Mouse (Mus musculus) brain, embryonic 14.5 days (tissue): ENCODE data around the gene Swi5. TPM values are rescaled to one million over a fixed set of nuclear protein-coding genes. Genes with fewer than 3 reads are reported as not detected.

Source experiments
- DNase-seq: peaks from one replicate; pipeline ENCODE4 v3.0.0-alpha.2; 2011; ENCODE audit warnings: low read depth
- CTCF ChIP-seq: fragments of 200-500 bp; IDR thresholded peaks from 2 replicates; pipeline ENCODE4 v1.5.1; 2012; ENCODE audit warnings: inconsistent platforms, mild to moderate bottlenecking, moderate library complexity, borderline replicate concordance; ENCODE audit not compliant: insufficient read depth, insufficient read length; ENCODE audit errors: extremely low read depth
- POLR2A ChIP-seq: fragments of 200-500 bp; IDR thresholded peaks from 2 replicates; pipeline ENCODE4 v1.6.1; 2012; ENCODE audit warnings: mild to moderate bottlenecking, inconsistent platforms, borderline replicate concordance; ENCODE audit not compliant: poor library complexity, insufficient read depth, insufficient read length, severe bottlenecking; ENCODE audit errors: extremely low read depth
- polyA plus RNA-seq: library from polyadenylated mRNA; depleted of rRNA; stranded (reverse); fragments of >200 nt; gene quantifications from 2 replicates; pipeline ENCODE4 v1.2.3, GENCODE M21; 2012

Gene Swi5
- polyA plus RNA-seq, 1 experiment: 296 TPM

- DNase-seq: no peak
- TF ChIP-seq POLR2A (no peak), CTCF (no peak)
Observed at GRCm38 (mm10) chr2:32288371-32288931, 576 bp upstream of the Swi5 start.

GRCm38 (mm10) chr2:32287334-32287840 is 488 bp downstream of the Swi5 start, which contains the start of gene Golga2:
TSS of gene Golga2 (plus strand) at chr2:32287384.
- no peak for TF ChIP-seq POLR2A
- TF ChIP-seq CTCF: no peak
- no peak for DNase-seq

- no peak for TF ChIP-seq CTCF
- no peak for TF ChIP-seq POLR2A
- no peak for DNase-seq
Observed at GRCm38 (mm10) chr2:32283986-32284385, 3.9 kb downstream of the Swi5 start.

DNA sequence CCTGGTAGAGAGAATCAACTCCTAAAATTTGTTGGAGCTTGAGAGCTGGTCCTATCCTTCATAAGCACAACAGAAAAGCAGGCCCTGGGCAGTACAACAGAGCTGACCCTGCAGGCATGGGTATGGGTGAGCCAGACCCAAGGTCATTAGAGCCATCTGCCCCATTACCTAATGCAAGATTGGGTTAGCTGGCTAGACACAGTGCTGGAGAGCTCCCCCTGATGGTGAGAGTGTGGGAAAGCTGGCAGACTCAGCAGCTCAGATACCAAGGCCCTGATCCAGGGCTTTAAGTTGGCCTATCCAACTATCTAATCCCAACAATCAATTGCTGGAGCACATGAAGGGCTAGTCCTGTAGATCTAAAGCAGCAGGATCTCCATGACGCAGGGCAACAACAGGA is 5.1 kb downstream of the Swi5 start:
- no peak for TF ChIP-seq POLR2A
- TF ChIP-seq CTCF: peak; percentile 62; the same call in 1 of the 2 replicates
- DNase-seq: peak; percentile 36

DNA sequence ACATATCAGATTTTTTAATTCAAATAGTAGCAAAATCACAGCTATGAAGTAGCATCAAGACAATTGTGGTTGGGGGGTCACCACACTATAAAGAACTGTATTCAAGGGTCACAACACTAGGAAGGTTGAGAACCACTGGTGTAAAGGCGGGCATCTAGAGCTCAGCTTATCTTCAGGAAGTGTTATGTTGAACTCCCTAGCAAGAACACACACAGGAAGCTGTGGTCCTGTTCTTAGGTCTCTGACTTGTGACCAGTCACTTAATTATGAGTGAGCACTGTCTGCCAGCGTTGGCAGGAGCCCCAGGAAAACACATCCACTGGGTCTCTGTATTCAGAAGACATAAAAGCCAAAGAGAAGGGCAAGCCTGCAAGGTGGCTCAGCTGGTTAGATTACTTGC is 5.6 kb downstream of the Swi5 start:
- TF ChIP-seq POLR2A (no peak), CTCF (no peak)
- no peak for DNase-seq

- no peak for DNase-seq
- TF ChIP-seq CTCF (no peak), POLR2A (no peak)
Observed at GRCm38 (mm10) chr2:32275823-32276222, 12.1 kb downstream of the Swi5 start.

- DNase-seq: peak; percentile 34
- TF ChIP-seq CTCF (peak; percentile 38; the same call in 1 of the 2 replicates), POLR2A (no peak)
Observed at GRCm38 (mm10) chr2:32260635-32261034, 27.2 kb downstream of the Swi5 start.

DNA sequence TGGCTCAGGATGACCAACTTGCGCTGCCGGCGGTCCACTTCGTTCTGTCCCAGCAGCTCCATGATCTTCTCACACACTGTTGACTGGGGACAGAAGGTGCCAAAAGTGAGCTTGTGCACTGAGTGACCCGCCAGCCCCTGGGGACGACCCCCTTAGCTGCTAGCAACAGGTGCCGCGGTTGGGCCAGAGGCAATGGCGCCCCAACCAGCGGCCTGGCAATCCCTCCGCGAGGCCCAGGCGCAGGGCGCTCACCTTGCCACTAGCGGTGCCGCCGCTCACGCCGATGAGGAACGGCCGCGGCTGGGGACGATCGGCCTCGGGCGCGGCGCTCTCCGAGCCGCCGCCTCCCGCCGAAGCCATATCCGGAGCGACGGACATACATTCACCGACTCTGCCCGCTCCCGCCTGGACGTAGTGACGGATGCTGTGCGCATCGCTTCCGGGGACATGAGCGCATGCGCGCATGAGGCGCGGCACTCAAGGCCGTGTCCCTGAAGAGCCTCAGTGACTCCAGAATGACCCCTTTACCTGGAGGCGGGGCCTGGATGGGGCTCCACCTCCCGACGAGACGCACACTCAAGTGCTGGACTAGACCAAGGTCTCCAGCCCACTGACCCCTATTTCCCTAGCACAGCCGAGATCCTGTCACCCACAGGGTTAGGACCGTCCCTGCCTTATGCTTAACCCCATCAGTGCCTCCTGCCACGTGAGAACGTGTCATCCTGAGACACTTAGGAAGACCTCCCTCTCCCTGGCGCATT is 28.0 kb downstream of the Swi5 start, which contains the start of gene Uck1:
Uck1 (minus strand) TSS at position 503 of the 761 bp plus-strand sequence.
- TF ChIP-seq CTCF: no peak
- TF ChIP-seq POLR2A: peak; percentile 52; the same call in 1 of the 2 replicates

GRCm38 (mm10) chr2:32258887-32259533 is 28.9 kb downstream of the Swi5 start:
- DNase-seq: no peak

More for the DNA sequence above, 28.0 kb downstream of the Swi5 start, which contains the start of gene Uck1:
- DNase-seq: peak; percentile 93

GRCm38 (mm10) chr2:32256273-32256672 is 31.6 kb downstream of the Swi5 start:
- no peak for DNase-seq
- no peak for TF ChIP-seq CTCF
- no peak for TF ChIP-seq POLR2A

More at GRCm38 (mm10) chr2:32258887-32259533, 28.9 kb downstream of the Swi5 start:
- no peak for TF ChIP-seq POLR2A
- TF ChIP-seq CTCF: no peak

DNA sequence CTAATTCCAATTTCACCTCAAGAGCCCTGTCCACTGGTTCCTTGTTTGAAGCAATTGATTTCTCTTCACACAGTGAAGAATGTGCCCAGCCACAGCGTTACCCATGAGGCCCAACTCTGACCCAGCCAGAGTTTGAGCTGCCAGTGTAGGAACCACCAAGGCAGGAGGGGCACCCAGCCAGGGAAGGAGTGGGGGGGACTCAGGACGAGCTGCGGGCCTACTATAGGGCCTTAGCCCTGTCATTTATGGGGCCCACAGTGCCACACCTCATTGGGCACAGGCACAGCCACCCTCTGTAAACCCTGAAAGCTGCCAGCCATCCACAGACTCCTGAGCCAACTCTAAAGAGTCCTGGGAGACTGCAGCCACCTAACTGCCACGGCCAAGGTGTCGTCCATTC is 33.3 kb downstream of the Swi5 start:
- DNase-seq: no peak
- TF ChIP-seq POLR2A: no peak
- TF ChIP-seq CTCF: no peak
